Mouse (Mus musculus): Measurements from ENCODE around the gene Snx8. TPM values are rescaled to one million over a fixed set of nuclear protein-coding genes. Genes with fewer than 3 reads are reported as not detected.
"Not testable (repeated sequence)": the region's sequence is repeated elsewhere in the genome, so short reads cannot be mapped to it uniquely, and the experiment has no call there.

Gene Snx8
- polyA plus RNA-seq, 1 experiment from 2014 or later, result 24.5 TPM

- WGBS, result 94% methylated on average over 6 of the region's 6 CpGs
- Histone ChIP-seq H3K4me1 (replicated peaks) (peaks cover 16% of the 10 kb centered on the region), H3K36me3 (no peaks in the 10 kb centered on the region; the same call in 1 of the 2 replicates), H3K9me3 (no peaks in the 10 kb centered on the region), H3K27me3 (ENCODE audit: insufficient read depth, poor library complexity, severe bottlenecking) (no peaks in the 10 kb centered on the region), H3K27ac (no peak overlapping the region), H3K4me3 (no peak overlapping the region)
- no peak for DNase-seq (ENCODE audit: low spot score)
Observed at GRCm38 (mm10) chr5:140378121-140378853, 10.8 kb downstream of the Snx8 start.

GRCm38 (mm10) chr5:140375249-140375829 is 13.7 kb downstream of the Snx8 start:
- H3K4me3 ChIP-seq, result no peak overlapping the region
- no peak for DNase-seq (ENCODE audit: low spot score)
- H3K36me3 ChIP-seq, result no peaks in the 10 kb centered on the region; the same call in 1 of the 2 replicates
- H3K4me1 ChIP-seq (replicated peaks), result peaks cover 15% of the 10 kb centered on the region; the same call in 1 of the 2 replicates
- H3K27ac ChIP-seq, result no peak overlapping the region
- H3K27me3 ChIP-seq (ENCODE audit: insufficient read depth, poor library complexity, severe bottlenecking), result no peaks in the 10 kb centered on the region
- WGBS, result 91% methylated on average over 4 of the region's 4 CpGs
- H3K9me3 ChIP-seq, result no peaks in the 10 kb centered on the region

GRCm38 (mm10) chr5:140374226-140374625 is 14.8 kb downstream of the Snx8 start:
- H3K27ac ChIP-seq, result no peak overlapping the region; the same call in 1 of the 2 replicates
- no peak for DNase-seq (ENCODE audit: low spot score)
- no peaks in the 10 kb centered on the region for H3K27me3 ChIP-seq (ENCODE audit: insufficient read depth, poor library complexity, severe bottlenecking)
- no peaks in the 10 kb centered on the region for H3K36me3 ChIP-seq
- H3K4me3 ChIP-seq, result no peak overlapping the region
- peaks cover 13% of the 10 kb centered on the region; the same call in 1 of the 2 replicates for H3K4me1 ChIP-seq (replicated peaks)
- 58% methylated on average over 3 of the region's 3 CpGs for WGBS
- H3K9me3 ChIP-seq, result no peaks in the 10 kb centered on the region

GRCm38 (mm10) chr5:140373711-140374110 is 15.4 kb downstream of the Snx8 start:
- no peak overlapping the region for H3K27ac ChIP-seq

GRCm38 (mm10) chr5:140371671-140372070 is 17.4 kb downstream of the Snx8 start:
- Histone ChIP-seq H3K4me3 (no peak overlapping the region), H3K9me3 (no peaks in the 10 kb centered on the region), H3K4me1 (replicated peaks) (peaks cover 13% of the 10 kb centered on the region; the same call in 1 of the 2 replicates), H3K27ac (no peak overlapping the region), H3K36me3 (no peaks in the 10 kb centered on the region), H3K27me3 (ENCODE audit: insufficient read depth, poor library complexity, severe bottlenecking) (no peaks in the 10 kb centered on the region)
- 93% methylated on average over 3 of the region's 3 CpGs for WGBS
- no peak for DNase-seq (ENCODE audit: low spot score)

More at GRCm38 (mm10) chr5:140373711-140374110, 15.4 kb downstream of the Snx8 start:
- Histone ChIP-seq H3K36me3 (no peaks in the 10 kb centered on the region), H3K9me3 (no peaks in the 10 kb centered on the region), H3K4me1 (replicated peaks) (peaks cover 13% of the 10 kb centered on the region; the same call in 1 of the 2 replicates), H3K4me3 (no peak overlapping the region), H3K27me3 (ENCODE audit: insufficient read depth, poor library complexity, severe bottlenecking) (no peaks in the 10 kb centered on the region)
- 83% methylated on average over 2 of the region's 2 CpGs for WGBS
- DNase-seq (ENCODE audit: low spot score), result no peak

- Histone ChIP-seq H3K27ac (no peak overlapping the region), H3K9me3 (no peaks in the 10 kb centered on the region), H3K4me1 (replicated peaks) (peaks cover 13% of the 10 kb centered on the region; the same call in 1 of the 2 replicates), H3K4me3 (no peak overlapping the region), H3K36me3 (peaks cover 6% of the 10 kb centered on the region), H3K27me3 (ENCODE audit: insufficient read depth, poor library complexity, severe bottlenecking) (no peaks in the 10 kb centered on the region)
- no peak for DNase-seq (ENCODE audit: low spot score)
- 87% methylated on average over 6 of the region's 6 CpGs for WGBS
Observed at GRCm38 (mm10) chr5:140370446-140371254, 18.4 kb downstream of the Snx8 start.

- Histone ChIP-seq H3K9me3 (no peaks in the 10 kb centered on the region), H3K4me3 (no peak overlapping the region), H3K4me1 (replicated peaks) (peaks cover 13% of the 10 kb centered on the region; the same call in 1 of the 2 replicates), H3K36me3 (peaks cover 15% of the 10 kb centered on the region), H3K27ac (no peak overlapping the region), H3K27me3 (ENCODE audit: insufficient read depth, poor library complexity, severe bottlenecking) (no peaks in the 10 kb centered on the region)
- 89% methylated on average over 2 of the region's 2 CpGs for WGBS
- DNase-seq (ENCODE audit: low spot score), result no peak
Observed at GRCm38 (mm10) chr5:140369466-140369865, 19.6 kb downstream of the Snx8 start.

- H3K4me3 ChIP-seq, result no peak overlapping the region
- peaks cover 15% of the 10 kb centered on the region for H3K36me3 ChIP-seq
- H3K27me3 ChIP-seq (ENCODE audit: insufficient read depth, poor library complexity, severe bottlenecking), result no peaks in the 10 kb centered on the region
- H3K4me1 ChIP-seq (replicated peaks), result peaks cover 9% of the 10 kb centered on the region; the same call in 1 of the 2 replicates
- WGBS, result 94% methylated on average over 4 of the region's 4 CpGs
- H3K27ac ChIP-seq, result no peak overlapping the region
- no peaks in the 10 kb centered on the region for H3K9me3 ChIP-seq
- DNase-seq (ENCODE audit: low spot score), result no peak
Observed at GRCm38 (mm10) chr5:140368926-140369325, 20.1 kb downstream of the Snx8 start.

GRCm38 (mm10) chr5:140368126-140368525 is 20.9 kb downstream of the Snx8 start:
- WGBS, result 87% methylated on average over 2 of the region's 2 CpGs
- not testable (repeated sequence) for DNase-seq (ENCODE audit: low spot score); H3K27ac ChIP-seq; H3K4me3 ChIP-seq; H3K9me3 ChIP-seq; H3K27me3 ChIP-seq (ENCODE audit: insufficient read depth, poor library complexity, severe bottlenecking); H3K4me1 ChIP-seq (replicated peaks)
- H3K36me3 ChIP-seq, result peaks cover 23% of the 10 kb centered on the region

GRCm38 (mm10) chr5:140364415-140364814 is 24.6 kb downstream of the Snx8 start:
- no peaks in the 10 kb centered on the region for H3K27me3 ChIP-seq (ENCODE audit: insufficient read depth, poor library complexity, severe bottlenecking)
- no peaks in the 10 kb centered on the region for H3K9me3 ChIP-seq
- no peak overlapping the region for H3K27ac ChIP-seq
- peaks cover 35% of the 10 kb centered on the region for H3K36me3 ChIP-seq
- 94% methylated on average over 5 of the region's 5 CpGs for WGBS
- H3K4me3 ChIP-seq, result no peak overlapping the region
- H3K4me1 ChIP-seq (replicated peaks), result 0 out of 2 replicates have a peak, but pooled peaks cover 5% of the 10 kb centered on the region
- no peak for DNase-seq (ENCODE audit: low spot score)

- 79% methylated on average over 14 of the region's 14 CpGs for WGBS
- no peak for DNase-seq (ENCODE audit: low spot score)
Observed at GRCm38 (mm10) chr5:140359930-140360674, 29.0 kb downstream of the Snx8 start.

GRCm38 (mm10) chr5:140357466-140357865 is 31.6 kb downstream of the Snx8 start:
- peaks cover 78% of the 10 kb centered on the region for H3K36me3 ChIP-seq
- WGBS, result 93% methylated on average over 3 of the region's 3 CpGs
- H3K27me3 ChIP-seq (ENCODE audit: insufficient read depth, poor library complexity, severe bottlenecking), result no peaks in the 10 kb centered on the region
- H3K9me3 ChIP-seq, result no peaks in the 10 kb centered on the region
- 0 out of 2 replicates have a peak, but pooled peaks cover 10% of the 10 kb centered on the region for H3K4me1 ChIP-seq (replicated peaks)
- DNase-seq (ENCODE audit: low spot score), result no peak
- no peak overlapping the region for H3K4me3 ChIP-seq
- H3K27ac ChIP-seq, result no peak overlapping the region

More at GRCm38 (mm10) chr5:140359930-140360674, 29.0 kb downstream of the Snx8 start:
- Histone ChIP-seq H3K27ac (0 out of 2 replicates have a peak overlapping the region, but pooled peaks have one; percentile 1), H3K4me1 (replicated peaks) (0 out of 2 replicates have a peak, but pooled peaks cover 10% of the 10 kb centered on the region), H3K9me3 (no peaks in the 10 kb centered on the region), H3K27me3 (ENCODE audit: insufficient read depth, poor library complexity, severe bottlenecking) (no peaks in the 10 kb centered on the region), H3K36me3 (peaks cover 64% of the 10 kb centered on the region), H3K4me3 (no peak overlapping the region)
